Mouse (Mus musculus) heart, postnatal 4 days (tissue): ENCODE data around the gene Nomo1. TPM values are rescaled to one million over a fixed set of nuclear protein-coding genes. Genes with fewer than 3 reads are reported as not detected.

Source experiments
- DNase-seq: peaks from one replicate; pipeline ENCODE4 v3.0.0; 2021
- total RNA-seq, 2 experiments: library from RNA; stranded (reverse); gene quantifications; 2 replicates each; pipeline ENCODE4 v1.2.3; 2021

Nomo1 gene
- total RNA-seq, 2 experiments from 2014 or later, result 61.0 to 64.7 TPM

- no peak for DNase-seq
These were observed 14.5 kb downstream of the Nomo1 start for GRCm38 (mm10) chr7:46047873-46048562.

- DNase-seq, result no peak
These were observed 16.5 kb downstream of the Nomo1 start for GRCm38 (mm10) chr7:46049981-46050380.

GRCm38 (mm10) chr7:46052161-46052821 is 18.8 kb downstream of the Nomo1 start:
- no peak for DNase-seq

GRCm38 (mm10) chr7:46053566-46053965 is 20.1 kb downstream of the Nomo1 start:
- no peak for DNase-seq

GRCm38 (mm10) chr7:46058882-46059281 is 25.4 kb downstream of the Nomo1 start:
- DNase-seq, result no peak

GRCm38 (mm10) chr7:46060688-46061087 is 27.2 kb downstream of the Nomo1 start:
- DNase-seq, result no peak

GRCm38 (mm10) chr7:46061614-46062013 is 28.1 kb downstream of the Nomo1 start:
- DNase-seq, result no peak

- DNase-seq, result no peak
These were observed 29.8 kb downstream of the Nomo1 start for GRCm38 (mm10) chr7:46063296-46063695.

- no peak for DNase-seq
These were observed 35.3 kb downstream of the Nomo1 start for GRCm38 (mm10) chr7:46068831-46069230.

GRCm38 (mm10) chr7:46076844-46077243 is 43.3 kb downstream of the Nomo1 start:
- no peak for DNase-seq

- no peak for DNase-seq
These were observed 44.2 kb downstream of the Nomo1 start for GRCm38 (mm10) chr7:46077675-46078074.

- no peak for DNase-seq
These were observed 50.5 kb downstream of the Nomo1 start for GRCm38 (mm10) chr7:46084024-46084423.

GRCm38 (mm10) chr7:46084839-46085513 is 51.5 kb downstream of the Nomo1 start:
- DNase-seq, result no peak

- no peak for DNase-seq
These were observed 52.9 kb downstream of the Nomo1 start for GRCm38 (mm10) chr7:46086378-46086777.

- DNase-seq, result no peak
These were observed 54.7 kb downstream of the Nomo1 start for GRCm38 (mm10) chr7:46088241-46088640.

GRCm38 (mm10) chr7:46092803-46093202 is 59.3 kb downstream of the Nomo1 start:
- no peak for DNase-seq

GRCm38 (mm10) chr7:46096136-46096535 is 62.6 kb downstream of the Nomo1 start:
- DNase-seq, result peak; percentile 82

- DNase-seq, result no peak
These were observed 63.9 kb downstream of the Nomo1 start for GRCm38 (mm10) chr7:46097319-46097783.

GRCm38 (mm10) chr7:46098221-46098918 is 64.9 kb downstream of the Nomo1 start:
- peak; percentile 65 for DNase-seq

- no peak for DNase-seq
These were observed 65.4 kb downstream of the Nomo1 start for GRCm38 (mm10) chr7:46098919-46099286.

- DNase-seq, result no peak
These were observed 66.2 kb downstream of the Nomo1 start for GRCm38 (mm10) chr7:46099682-46100081.

- DNase-seq, result peak; percentile 92
These were observed 67.1 kb downstream of the Nomo1 start, which contains the start of gene Kcnj11 for GRCm38 (mm10) chr7:46100563-46100962. Gene Kcnj11 (minus strand): TSS chr7:46100764.

- no peak for DNase-seq
These were observed 69.6 kb downstream of the Nomo1 start for GRCm38 (mm10) chr7:46103075-46103591.
